Mouse (Mus musculus) lung, adult 2 months (tissue): ENCODE measurements around the gene Kdm5b. TPM values are rescaled to one million over a fixed set of nuclear protein-coding genes. Genes with fewer than 3 reads are reported as not detected.
"Not testable (repeated sequence)": the region's sequence is repeated elsewhere in the genome, so short reads cannot be mapped to it uniquely, and the experiment has no call there.

Experiments
- DNase-seq: peaks from one replicate; pipeline ENCODE4 v3.0.0; 2022
- H3K4me1 ChIP-seq: fragments of 200-500 bp; 2 replicates; pipeline ENCODE4 v1.6.1; 2011; ENCODE audit warnings: low read length; ENCODE audit not compliant: control insufficient read depth, insufficient read depth
- H3K4me3 ChIP-seq: fragments of 200-500 bp; replicated peaks from 2 replicates; pipeline ENCODE3; 2011; ENCODE audit warnings: low read depth, mild to moderate bottlenecking, control low read depth, low read length; ENCODE audit errors: extremely low read depth
- CTCF ChIP-seq: fragments of 200-500 bp; IDR thresholded peaks from 2 replicates; pipeline ENCODE4 v1.5.1; 2011; ENCODE audit warnings: mild to moderate bottlenecking, low read length, control low read depth; ENCODE audit not compliant: insufficient read depth
- POLR2A ChIP-seq: fragments of 200-500 bp; IDR thresholded peaks from 2 replicates; pipeline ENCODE4 v1.6.1; 2011; ENCODE audit warnings: low read depth, mild to moderate bottlenecking, control low read depth, low read length, borderline replicate concordance; ENCODE audit errors: extremely low read depth
- WGBS: fragments of 180-500 bp; shearing (Covaris S2); methylation state at CpG from one replicate; pipeline ENCODE4 v1.1.7; 2018; 5-methylcytosine and 5-hydroxymethylcytosine counted together
- polyA plus RNA-seq: library from polyadenylated mRNA; depleted of rRNA; stranded (reverse); fragments of >200 nt; gene quantifications from 2 replicates; pipeline ENCODE4 v1.2.3, GENCODE M21; 2012

Gene Kdm5b
- polyA plus RNA-seq, 1 experiment = 10.1 TPM

GRCm38 (mm10) chr1:134520001-134520721 is 39.8 kb upstream of the Kdm5b start:
- 77% methylated on average over 8 of the region's 8 CpGs for WGBS
- Histone ChIP-seq H3K4me3 (no peak overlapping the region), H3K4me1 (no peaks in the 10 kb centered on the region)
- no peak for DNase-seq
- TF ChIP-seq CTCF (no peak), POLR2A (no peak)

- no peaks in the 10 kb centered on the region for H3K4me1 ChIP-seq
- WGBS = 78% methylated on average over 7 of the region's 7 CpGs
- TF ChIP-seq CTCF = no peak
- no peak for DNase-seq
- H3K4me3 ChIP-seq = no peak overlapping the region
These were observed 38.8 kb upstream of the Kdm5b start for GRCm38 (mm10) chr1:134521163-134521562.

GRCm38 (mm10) chr1:134522325-134522724 is 37.6 kb upstream of the Kdm5b start:
- 51% methylated on average over 2 of the region's 2 CpGs for WGBS
- TF ChIP-seq POLR2A (no peak), CTCF (no peak)
- DNase-seq = no peak
- Histone ChIP-seq H3K4me1 (no peaks in the 10 kb centered on the region), H3K4me3 (no peak overlapping the region)

- Histone ChIP-seq H3K4me3 (no peak overlapping the region), H3K4me1 (no peaks in the 10 kb centered on the region)
- WGBS = 70% methylated on average over 5 of the region's 5 CpGs
- TF ChIP-seq POLR2A (no peak), CTCF (peak; percentile 53)
- no peak for DNase-seq
These were observed 35.5 kb upstream of the Kdm5b start for GRCm38 (mm10) chr1:134524424-134524823.

GRCm38 (mm10) chr1:134525015-134525414 is 35.0 kb upstream of the Kdm5b start:
- Histone ChIP-seq H3K4me3 (no peak overlapping the region), H3K4me1 (no peaks in the 10 kb centered on the region)
- no peak for TF ChIP-seq POLR2A
- DNase-seq = no peak
- WGBS = 87% methylated on average over 1 of the region's 1 CpGs

GRCm38 (mm10) chr1:134526752-134527151 is 33.2 kb upstream of the Kdm5b start:
- WGBS = 44% methylated on average over 6 of the region's 6 CpGs
- DNase-seq = no peak
- TF ChIP-seq POLR2A = no peak
- no peak for TF ChIP-seq CTCF
- Histone ChIP-seq H3K4me3 (no peak overlapping the region), H3K4me1 (no peaks in the 10 kb centered on the region)

GRCm38 (mm10) chr1:134530618-134531017 is 29.4 kb upstream of the Kdm5b start:
- WGBS = 84% methylated on average over 6 of the region's 6 CpGs
- Histone ChIP-seq H3K4me1 (no peaks in the 10 kb centered on the region), H3K4me3 (no peak overlapping the region)
- DNase-seq = no peak
- TF ChIP-seq POLR2A (no peak), CTCF (no peak)

- not testable (repeated sequence) for DNase-seq, H3K4me1 ChIP-seq, H3K4me3 ChIP-seq
- 95% methylated on average over 10 of the region's 10 CpGs for WGBS
These were observed 26.3 kb upstream of the Kdm5b start for GRCm38 (mm10) chr1:134533710-134534109.

GRCm38 (mm10) chr1:134535054-134535453 is 24.9 kb upstream of the Kdm5b start:
- TF ChIP-seq CTCF = no peak
- TF ChIP-seq POLR2A = no peak
- WGBS = 95% methylated on average over 1 of the region's 1 CpGs
- Histone ChIP-seq H3K4me1 (no peaks in the 10 kb centered on the region), H3K4me3 (no peak overlapping the region)
- no peak for DNase-seq

GRCm38 (mm10) chr1:134535513-134535912 is 24.5 kb upstream of the Kdm5b start:
- TF ChIP-seq POLR2A (no peak), CTCF (no peak)

GRCm38 (mm10) chr1:134540610-134541009 is 19.4 kb upstream of the Kdm5b start:
- Histone ChIP-seq H3K4me1 (no peaks in the 10 kb centered on the region), H3K4me3 (no peak overlapping the region)
- no peak for DNase-seq
- WGBS = 91% methylated on average over 10 of the region's 10 CpGs
- no peak for TF ChIP-seq CTCF
- TF ChIP-seq POLR2A = no peak

More at GRCm38 (mm10) chr1:134535513-134535912, 24.5 kb upstream of the Kdm5b start:
- Histone ChIP-seq H3K4me3 (no peak overlapping the region), H3K4me1 (no peaks in the 10 kb centered on the region)
- no peak for DNase-seq
- 65% methylated on average over 3 of the region's 3 CpGs for WGBS
